Mouse (Mus musculus): ENCODE measurements around the gene Alox15. TPM values are rescaled to one million over a fixed set of nuclear protein-coding genes. Genes with fewer than 3 reads are reported as not detected.

Gene Alox15
- polyA plus RNA-seq, 1 experiment, result 2.2 TPM

- H3K9me3 ChIP-seq (replicated peaks; ENCODE audit: control insufficient read depth, insufficient read depth, low read length, poor library complexity, severe bottlenecking), result no peaks in the 10 kb centered on the region
Observed at GRCm38 (mm10) chr11:70308296-70308695, 43.5 kb downstream of the Alox15 start.

GRCm38 (mm10) chr11:70306159-70306558 is 45.7 kb downstream of the Alox15 start:
- H3K36me3 ChIP-seq (ENCODE audit: control insufficient read depth, insufficient read depth, low read length, poor library complexity, severe bottlenecking), result no peaks in the 10 kb centered on the region
- TF ChIP-seq EP300 (IDR thresholded peaks at IDR 0.05; ENCODE audit: insufficient read depth, low read depth, low read length) (no peak), CTCF (IDR thresholded peaks at IDR 0.05; ENCODE audit: low read depth, low read length) (no peak), POLR2A (IDR thresholded peaks at IDR 0.05; ENCODE audit: insufficient read depth, low read length) (no peak)

More at GRCm38 (mm10) chr11:70308296-70308695, 43.5 kb downstream of the Alox15 start:
- no peak overlapping the region for H3K27ac ChIP-seq (ENCODE audit: insufficient read depth, low read length)
- no peaks in the 10 kb centered on the region for H3K4me1 ChIP-seq (ENCODE audit: control insufficient read depth, insufficient read depth, low read length)
- H3K27me3 ChIP-seq (ENCODE audit: control insufficient read depth, insufficient read depth, low read length, poor library complexity, severe bottlenecking), result no peaks in the 10 kb centered on the region
- H3K4me3 ChIP-seq (ENCODE audit: low read depth, low read length), result no peak overlapping the region
- H3K9ac ChIP-seq (ENCODE audit: low read depth, poor library complexity, severe bottlenecking), result no peak overlapping the region
- TF ChIP-seq POLR2A (IDR thresholded peaks at IDR 0.05; ENCODE audit: insufficient read depth, low read length), result no peak
- TF ChIP-seq CTCF (IDR thresholded peaks at IDR 0.05; ENCODE audit: low read depth, low read length), result peak; percentile 19
- TF ChIP-seq EP300 (IDR thresholded peaks at IDR 0.05; ENCODE audit: insufficient read depth, low read depth, low read length), result no peak
- no peaks in the 10 kb centered on the region for H3K36me3 ChIP-seq (ENCODE audit: control insufficient read depth, insufficient read depth, low read length, poor library complexity, severe bottlenecking)

GRCm38 (mm10) chr11:70302293-70302692 is 49.5 kb downstream of the Alox15 start:
- Histone ChIP-seq H3K27ac (ENCODE audit: insufficient read depth, low read length) (no peak overlapping the region), H3K36me3 (ENCODE audit: control insufficient read depth, insufficient read depth, low read length, poor library complexity, severe bottlenecking) (no peaks in the 10 kb centered on the region), H3K4me1 (ENCODE audit: control insufficient read depth, insufficient read depth, low read length) (no peaks in the 10 kb centered on the region), H3K27me3 (ENCODE audit: control insufficient read depth, insufficient read depth, low read length, poor library complexity, severe bottlenecking) (no peaks in the 10 kb centered on the region), H3K9me3 (replicated peaks; ENCODE audit: control insufficient read depth, insufficient read depth, low read length, poor library complexity, severe bottlenecking) (0 out of 2 replicates have a peak, but pooled peaks cover 5% of the 10 kb centered on the region), H3K9ac (ENCODE audit: low read depth, poor library complexity, severe bottlenecking) (no peak overlapping the region), H3K4me3 (ENCODE audit: low read depth, low read length) (no peak overlapping the region)
- no peak for TF ChIP-seq POLR2A (IDR thresholded peaks at IDR 0.05; ENCODE audit: insufficient read depth, low read length)
- TF ChIP-seq EP300 (IDR thresholded peaks at IDR 0.05; ENCODE audit: insufficient read depth, low read depth, low read length), result no peak
- TF ChIP-seq CTCF (IDR thresholded peaks at IDR 0.05; ENCODE audit: low read depth, low read length), result no peak

More at GRCm38 (mm10) chr11:70306159-70306558, 45.7 kb downstream of the Alox15 start:
- H3K4me1 ChIP-seq (ENCODE audit: control insufficient read depth, insufficient read depth, low read length), result no peaks in the 10 kb centered on the region
- no peak overlapping the region for H3K4me3 ChIP-seq (ENCODE audit: low read depth, low read length)
- no peaks in the 10 kb centered on the region for H3K27me3 ChIP-seq (ENCODE audit: control insufficient read depth, insufficient read depth, low read length, poor library complexity, severe bottlenecking)
- H3K9ac ChIP-seq (ENCODE audit: low read depth, poor library complexity, severe bottlenecking), result no peak overlapping the region
- no peak overlapping the region for H3K27ac ChIP-seq (ENCODE audit: insufficient read depth, low read length)
- H3K9me3 ChIP-seq (replicated peaks; ENCODE audit: control insufficient read depth, insufficient read depth, low read length, poor library complexity, severe bottlenecking), result 0 out of 2 replicates have a peak, but pooled peaks cover 4% of the 10 kb centered on the region

- H3K4me1 ChIP-seq (ENCODE audit: control insufficient read depth, insufficient read depth, low read length), result no peaks in the 10 kb centered on the region
- no peak overlapping the region for H3K4me3 ChIP-seq (ENCODE audit: low read depth, low read length)
- H3K27me3 ChIP-seq (ENCODE audit: control insufficient read depth, insufficient read depth, low read length, poor library complexity, severe bottlenecking), result no peaks in the 10 kb centered on the region
- TF ChIP-seq CTCF (IDR thresholded peaks at IDR 0.05; ENCODE audit: low read depth, low read length), result no peak
- TF ChIP-seq POLR2A (IDR thresholded peaks at IDR 0.05; ENCODE audit: insufficient read depth, low read length), result no peak
- no peak for TF ChIP-seq EP300 (IDR thresholded peaks at IDR 0.05; ENCODE audit: insufficient read depth, low read depth, low read length)
- no peak overlapping the region for H3K27ac ChIP-seq (ENCODE audit: insufficient read depth, low read length)
- H3K36me3 ChIP-seq (ENCODE audit: control insufficient read depth, insufficient read depth, low read length, poor library complexity, severe bottlenecking), result no peaks in the 10 kb centered on the region
- H3K9me3 ChIP-seq (replicated peaks; ENCODE audit: control insufficient read depth, insufficient read depth, low read length, poor library complexity, severe bottlenecking), result 0 out of 2 replicates have a peak, but pooled peaks cover 5% of the 10 kb centered on the region
- H3K9ac ChIP-seq (ENCODE audit: low read depth, poor library complexity, severe bottlenecking), result no peak overlapping the region
Observed at GRCm38 (mm10) chr11:70297836-70298454, 53.9 kb downstream of the Alox15 start.

GRCm38 (mm10) chr11:70297405-70297804 is 54.4 kb downstream of the Alox15 start:
- no peak overlapping the region for H3K4me3 ChIP-seq (ENCODE audit: low read depth, low read length)
- no peaks in the 10 kb centered on the region for H3K36me3 ChIP-seq (ENCODE audit: control insufficient read depth, insufficient read depth, low read length, poor library complexity, severe bottlenecking)
- TF ChIP-seq EP300 (IDR thresholded peaks at IDR 0.05; ENCODE audit: insufficient read depth, low read depth, low read length) (no peak), POLR2A (IDR thresholded peaks at IDR 0.05; ENCODE audit: insufficient read depth, low read length) (no peak), CTCF (IDR thresholded peaks at IDR 0.05; ENCODE audit: low read depth, low read length) (no peak)
- 0 out of 2 replicates have a peak, but pooled peaks cover 5% of the 10 kb centered on the region for H3K9me3 ChIP-seq (replicated peaks; ENCODE audit: control insufficient read depth, insufficient read depth, low read length, poor library complexity, severe bottlenecking)
- no peaks in the 10 kb centered on the region for H3K4me1 ChIP-seq (ENCODE audit: control insufficient read depth, insufficient read depth, low read length)
- H3K27me3 ChIP-seq (ENCODE audit: control insufficient read depth, insufficient read depth, low read length, poor library complexity, severe bottlenecking), result no peaks in the 10 kb centered on the region
- no peak overlapping the region for H3K9ac ChIP-seq (ENCODE audit: low read depth, poor library complexity, severe bottlenecking)
- no peak overlapping the region for H3K27ac ChIP-seq (ENCODE audit: insufficient read depth, low read length)

Other genes starting within 250 kb of the Alox15 start
- gene Mgl2, start 221.7 kb downstream of the Alox15 start, polyA plus RNA-seq (2011; ENCODE audit: insufficient read depth, insufficient read length, low read depth, missing spikeins), result 0.37 and 0.43 TPM in 2 replicates
- gene Clec10a, start 195.8 kb downstream of the Alox15 start, polyA plus RNA-seq (2011; ENCODE audit: insufficient read depth, insufficient read length, low read depth, missing spikeins), result not detected in 2 replicates
- gene Slc16a11, start 139.3 kb downstream of the Alox15 start, polyA plus RNA-seq (2011; ENCODE audit: insufficient read depth, insufficient read length, low read depth, missing spikeins), result 2.0 and 3.5 TPM in 2 replicates
- 8.9 and 11.2 TPM in 2 replicates for gene Slc16a13, start 131.0 kb downstream of the Alox15 start, polyA plus RNA-seq (2011; ENCODE audit: insufficient read depth, insufficient read length, low read depth, missing spikeins)
- gene Bcl6b, start 122.2 kb downstream of the Alox15 start, polyA plus RNA-seq (2011; ENCODE audit: insufficient read depth, insufficient read length, low read depth, missing spikeins), result 4.1 TPM in 2 replicates
- 108 and 126 TPM in 2 replicates for gene 0610010K14Rik, start 114.1 kb downstream of the Alox15 start, polyA plus RNA-seq (2011; ENCODE audit: insufficient read depth, insufficient read length, low read depth, missing spikeins)
- 0.55 and 0.65 TPM in 2 replicates for gene Gm21988, start 112.2 kb downstream of the Alox15 start, polyA plus RNA-seq (2011; ENCODE audit: insufficient read depth, insufficient read length, low read depth, missing spikeins)
- gene Rnasek, start 112.2 kb downstream of the Alox15 start, polyA plus RNA-seq (2011; ENCODE audit: insufficient read depth, insufficient read length, low read depth, missing spikeins), result 88.5 and 97.8 TPM in 2 replicates
- gene Alox12, start 96.7 kb downstream of the Alox15 start, polyA plus RNA-seq (2011; ENCODE audit: insufficient read depth, insufficient read length, low read depth, missing spikeins), result 1.4 and 2.1 TPM in 2 replicates
- gene Alox12e, start 29.4 kb downstream of the Alox15 start, polyA plus RNA-seq (2011; ENCODE audit: insufficient read depth, insufficient read length, low read depth, missing spikeins), result 0.58 TPM in 1 of 2 replicates, not detected in the other
- 74.1 TPM in 2 replicates for gene Pelp1, start 58.0 kb upstream of the Alox15 start, polyA plus RNA-seq (2011; ENCODE audit: insufficient read depth, insufficient read length, low read depth, missing spikeins)
- 34.2 and 39.6 TPM in 2 replicates for gene Arrb2, start 80.6 kb upstream of the Alox15 start, polyA plus RNA-seq (2011; ENCODE audit: insufficient read depth, insufficient read length, low read depth, missing spikeins)
- 26.9 and 32.1 TPM in 2 replicates for gene Med11, start 99.9 kb upstream of the Alox15 start, polyA plus RNA-seq (2011; ENCODE audit: insufficient read depth, insufficient read length, low read depth, missing spikeins)
- 0.78 and 1.3 TPM in 2 replicates for gene Zmynd15, start 107.4 kb upstream of the Alox15 start, polyA plus RNA-seq (2011; ENCODE audit: insufficient read depth, insufficient read length, low read depth, missing spikeins)
- gene Cxcl16, start 108.0 kb upstream of the Alox15 start, polyA plus RNA-seq (2011; ENCODE audit: insufficient read depth, insufficient read length, low read depth, missing spikeins), result 15.7 and 16.6 TPM in 2 replicates
- gene Tm4sf5, start 153.2 kb upstream of the Alox15 start, polyA plus RNA-seq (2011; ENCODE audit: insufficient read depth, insufficient read length, low read depth, missing spikeins), result 1.8 and 3.5 TPM in 2 replicates
- not detected in 2 replicates for gene Vmo1, start 162.6 kb upstream of the Alox15 start, polyA plus RNA-seq (2011; ENCODE audit: insufficient read depth, insufficient read length, low read depth, missing spikeins)
- gene Gltpd2, start 167.2 kb upstream of the Alox15 start, polyA plus RNA-seq (2011; ENCODE audit: insufficient read depth, insufficient read length, low read depth, missing spikeins), result not detected in 2 replicates
- 244 and 250 TPM in 2 replicates for gene Psmb6, start 173.3 kb upstream of the Alox15 start, polyA plus RNA-seq (2011; ENCODE audit: insufficient read depth, insufficient read length, low read depth, missing spikeins)
- not detected in 2 replicates for gene Gm40193, start 180.9 kb upstream of the Alox15 start, polyA plus RNA-seq (2011; ENCODE audit: insufficient read depth, insufficient read length, low read depth, missing spikeins)
- gene Pld2, start 188.0 kb upstream of the Alox15 start, polyA plus RNA-seq (2011; ENCODE audit: insufficient read depth, insufficient read length, low read depth, missing spikeins), result 7.3 and 8.3 TPM in 2 replicates
- gene Mink1, start 210.8 kb upstream of the Alox15 start, polyA plus RNA-seq (2011; ENCODE audit: insufficient read depth, insufficient read length, low read depth, missing spikeins), result 25.2 and 31.8 TPM in 2 replicates

All from ES-Bruce4 (cell line).